Mouse (Mus musculus): ENCODE measurements around the gene Apbb2.
A peak's percentile ranks its signal among the peaks of the same experiment; 100 is the strongest.

Apbb2 gene

DNA sequence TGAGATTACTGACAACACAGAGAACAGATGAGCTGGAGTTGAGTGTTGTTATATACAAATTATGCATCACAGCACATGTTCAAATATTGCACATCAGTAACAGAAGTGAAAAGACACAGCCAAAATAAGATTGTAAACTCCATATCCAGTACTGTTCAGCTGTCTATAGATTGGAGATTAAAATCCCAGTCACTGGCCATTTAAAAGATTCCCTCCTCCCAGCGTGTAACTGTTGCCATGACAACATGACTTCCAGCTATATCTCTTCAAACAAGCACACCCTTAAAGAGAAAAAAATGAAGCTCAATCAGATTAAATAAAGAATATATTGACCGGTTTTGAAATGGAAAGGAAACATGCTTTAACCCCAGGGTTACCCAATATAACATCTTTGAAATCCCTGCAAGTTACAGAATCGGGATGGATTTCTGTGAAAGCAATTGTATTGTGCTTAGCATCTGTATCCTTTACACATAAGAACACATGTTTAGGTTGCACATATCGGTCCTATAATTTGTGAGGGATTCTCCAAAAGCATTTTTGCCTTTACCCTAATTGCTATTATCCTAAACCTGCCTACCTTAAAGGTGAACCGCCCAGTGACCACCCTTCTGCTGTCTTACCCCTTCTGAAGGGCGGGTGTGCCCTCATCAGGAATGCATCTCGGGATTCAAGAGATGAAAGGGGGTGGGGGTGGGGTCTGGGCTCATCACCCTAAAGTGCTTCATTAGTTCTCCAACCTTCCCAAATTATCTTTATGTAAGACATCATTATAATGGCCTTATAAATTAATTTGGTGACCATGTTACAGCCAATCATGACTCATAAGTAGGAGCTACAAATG is 202.7 kb downstream of the Apbb2 start:
- DNase-seq (ENCODE audit: low spot score), result peak; percentile 16

DNA sequence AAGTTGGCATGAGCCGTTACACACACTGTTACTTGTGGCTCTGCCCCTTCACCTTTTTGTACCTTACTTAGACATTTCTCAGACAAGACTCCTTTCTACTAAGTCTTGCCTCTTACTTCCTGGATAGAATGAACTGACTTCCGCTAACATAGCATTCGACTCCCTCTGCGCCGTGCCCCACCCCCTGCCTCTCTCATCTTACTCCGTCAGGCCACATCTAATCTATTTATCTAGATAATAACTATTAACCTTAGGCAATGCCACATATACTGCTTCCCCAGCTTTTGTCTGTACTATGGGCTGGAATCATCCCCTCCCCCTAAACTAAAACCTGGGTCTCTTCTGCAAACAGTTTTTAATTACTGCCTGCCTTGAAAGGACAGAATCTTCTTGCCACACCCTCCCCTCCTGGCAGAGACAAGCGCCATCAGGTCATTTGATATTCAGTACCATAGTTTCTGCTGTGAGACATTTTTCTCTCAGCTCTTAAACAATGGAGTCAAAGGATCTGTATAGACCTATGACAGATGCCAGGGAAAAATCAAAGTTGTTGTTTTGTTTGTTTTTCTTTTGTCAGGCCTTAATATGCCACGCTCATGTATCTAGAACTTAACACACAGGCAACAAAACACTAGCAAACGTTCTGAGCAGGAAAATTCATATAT is 203.4 kb downstream of the Apbb2 start:
- no peak for DNase-seq (ENCODE audit: low spot score)

DNA sequence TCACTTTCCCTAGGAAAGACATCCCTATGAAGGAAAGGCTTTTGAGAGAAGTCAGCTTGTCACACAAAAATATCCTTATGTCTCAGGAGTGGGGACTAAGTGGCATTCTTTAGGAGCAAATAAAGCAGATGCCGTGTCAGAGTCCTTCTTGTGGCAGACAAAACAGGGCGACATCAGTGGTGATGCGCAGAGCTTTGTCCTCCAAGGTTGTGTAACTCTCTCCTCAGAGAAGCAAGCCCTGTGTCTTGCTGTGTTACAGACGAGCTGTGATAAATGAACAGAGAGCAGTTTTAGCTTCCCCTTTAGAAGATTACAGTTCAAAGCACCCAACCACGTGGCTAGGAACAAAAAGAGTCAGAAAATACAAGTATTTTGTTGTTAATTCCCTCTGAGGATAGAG is 205.2 kb downstream of the Apbb2 start:
- DNase-seq (ENCODE audit: low spot score), result no peak

DNA sequence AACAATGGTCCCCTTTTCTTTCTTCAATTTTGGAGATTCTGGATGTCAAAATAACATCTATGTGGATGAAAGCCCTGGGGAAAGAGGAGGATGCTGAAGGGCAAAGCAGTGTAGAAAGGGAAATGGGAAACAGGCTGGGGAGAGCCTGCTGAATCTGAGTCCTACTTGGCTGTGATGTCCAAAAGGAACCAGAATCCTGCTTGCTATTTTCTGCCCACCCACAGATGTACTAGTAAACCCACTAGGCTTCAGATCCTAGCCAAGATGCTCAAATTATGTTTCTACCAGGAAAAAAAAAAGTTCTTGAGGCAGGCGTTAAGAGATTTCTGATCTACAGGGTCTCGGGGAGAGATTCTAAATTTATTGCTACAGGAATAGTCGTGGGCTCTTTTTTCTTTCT is 205.8 kb downstream of the Apbb2 start:
- DNase-seq (ENCODE audit: low spot score), result no peak

DNA sequence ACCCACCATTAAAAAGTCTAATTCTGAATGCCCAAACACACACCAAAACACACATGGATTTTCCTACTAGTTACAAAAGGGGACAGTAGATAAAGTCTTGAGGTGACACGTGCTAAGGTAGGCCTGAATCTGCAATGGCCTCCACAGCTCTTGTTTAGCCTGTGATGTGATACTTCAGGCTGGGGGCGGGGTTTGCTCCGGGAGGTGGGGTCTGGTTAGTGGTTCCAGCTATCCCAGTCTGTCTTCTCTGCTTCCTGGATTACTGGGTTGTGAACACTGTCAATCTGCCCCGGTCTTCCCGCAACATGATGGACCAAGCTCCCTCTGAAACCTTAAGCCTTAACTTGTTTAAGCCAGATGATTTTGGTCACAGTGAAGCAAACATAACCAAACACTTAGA is 210.0 kb downstream of the Apbb2 start:
- no peak for DNase-seq (ENCODE audit: low spot score)

DNA sequence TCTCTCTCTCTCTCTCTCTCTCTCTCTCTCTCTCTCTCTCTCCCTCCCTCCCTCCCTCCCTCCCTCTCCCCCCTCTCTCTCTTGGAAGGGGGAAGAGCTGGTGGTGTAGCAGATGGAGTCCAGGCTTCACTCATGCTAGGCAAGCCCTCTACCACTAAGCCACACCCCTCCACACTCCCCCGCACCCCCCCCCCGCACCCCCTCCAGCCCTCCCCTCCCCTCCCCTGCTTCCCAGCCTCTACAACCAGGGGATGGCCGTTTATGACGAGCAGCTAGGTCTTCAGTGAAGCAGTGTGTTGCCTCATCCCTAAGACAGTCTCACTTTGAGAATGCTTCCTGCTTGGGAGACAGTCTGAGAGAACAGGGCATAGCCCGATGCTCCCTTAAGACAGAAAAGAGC is 210.6 kb downstream of the Apbb2 start:
- DNase-seq (ENCODE audit: low spot score), result no peak

DNA sequence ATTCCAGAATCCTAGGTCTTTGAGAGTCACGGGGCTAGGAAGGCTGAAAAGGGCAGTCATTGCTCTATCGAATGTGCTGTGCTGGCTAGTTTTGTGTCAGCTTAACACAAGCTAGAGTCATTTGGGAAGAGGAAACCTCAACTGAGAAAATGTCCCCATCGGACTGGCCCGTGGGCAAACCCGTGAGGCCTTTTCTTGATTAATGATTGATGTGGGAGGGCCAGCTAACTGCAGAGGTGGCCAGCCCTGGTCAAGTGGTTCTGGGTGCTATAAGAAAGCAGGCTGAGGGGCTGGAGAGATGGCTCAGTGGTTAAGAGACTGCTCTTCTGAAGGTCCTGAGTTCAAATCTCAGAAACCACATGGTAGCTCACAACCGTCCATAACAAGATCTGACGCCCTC is 212.2 kb downstream of the Apbb2 start:
- DNase-seq (ENCODE audit: low spot score), result no peak

DNA sequence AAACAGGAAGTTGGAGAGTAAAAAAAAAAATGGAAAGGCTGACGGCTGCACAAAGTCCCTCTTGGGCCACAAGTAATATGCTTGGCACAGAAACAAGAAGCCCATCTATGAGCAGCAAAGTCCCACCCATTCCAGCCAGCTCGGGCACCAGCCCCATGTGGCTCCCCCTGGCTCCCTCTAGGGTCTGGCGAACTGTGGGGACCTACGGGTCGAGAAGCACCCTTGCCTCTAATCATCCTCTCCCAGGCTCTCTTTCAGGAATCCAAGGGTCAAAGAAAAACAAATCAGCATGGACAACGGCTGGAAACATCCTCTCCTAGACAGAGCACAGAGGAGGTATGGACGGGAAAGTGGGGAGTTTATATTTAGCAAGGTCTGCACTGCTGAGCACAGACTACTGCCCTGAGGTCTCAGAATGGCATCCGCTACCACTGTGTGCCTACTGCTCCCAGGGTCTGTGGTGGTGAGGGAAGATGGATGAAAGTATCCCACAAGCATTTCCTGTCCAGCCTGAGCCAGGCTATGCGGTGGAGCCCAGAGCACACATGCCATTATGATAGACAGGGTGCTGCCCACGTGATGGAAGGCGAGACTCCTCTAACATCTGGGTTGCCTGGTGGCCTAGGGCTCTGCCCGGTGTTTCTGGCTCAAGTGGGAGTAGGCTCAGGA is 212.7 kb downstream of the Apbb2 start:
- no peak for DNase-seq (ENCODE audit: low spot score)

DNA sequence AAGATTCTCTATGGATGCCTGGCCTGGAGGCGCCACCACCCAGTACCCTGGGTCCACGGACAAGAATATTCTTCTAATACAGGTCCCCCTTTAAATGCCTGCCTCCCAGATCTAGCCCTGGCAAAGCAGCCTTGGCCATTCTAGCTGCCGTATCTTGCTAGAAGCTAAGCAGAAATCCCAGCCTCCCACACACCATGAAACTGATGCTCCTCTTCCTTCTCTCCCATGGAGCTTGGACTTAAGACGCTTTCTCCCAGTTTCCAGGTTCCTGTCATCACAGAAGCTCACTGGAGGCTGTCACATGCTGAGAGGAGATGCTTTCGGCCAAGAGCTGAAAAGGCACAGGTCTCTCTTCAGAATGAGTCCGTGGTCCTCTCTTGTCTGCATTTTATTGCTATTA is 213.3 kb downstream of the Apbb2 start:
- no peak for DNase-seq (ENCODE audit: low spot score)

DNA sequence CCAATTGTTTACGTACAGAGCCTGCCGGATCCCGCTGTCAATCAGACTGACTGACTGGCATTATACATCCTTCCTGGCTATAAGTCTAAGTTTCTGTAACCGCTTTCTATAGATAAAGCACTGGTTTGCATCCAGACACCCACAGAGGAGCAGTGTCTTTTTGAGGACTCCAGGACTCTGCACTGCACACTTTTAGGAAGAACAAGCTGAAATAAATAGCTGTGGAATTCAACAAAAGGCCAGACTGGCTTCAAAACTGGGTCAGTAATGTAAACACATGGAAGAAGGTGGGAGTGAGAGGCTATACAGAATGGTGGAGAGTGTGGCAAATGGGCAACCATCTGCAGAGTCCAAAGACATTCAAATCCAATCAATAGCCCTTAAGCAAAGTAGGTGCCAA is 218.0 kb downstream of the Apbb2 start:
- no peak for DNase-seq (ENCODE audit: low spot score)

DNA sequence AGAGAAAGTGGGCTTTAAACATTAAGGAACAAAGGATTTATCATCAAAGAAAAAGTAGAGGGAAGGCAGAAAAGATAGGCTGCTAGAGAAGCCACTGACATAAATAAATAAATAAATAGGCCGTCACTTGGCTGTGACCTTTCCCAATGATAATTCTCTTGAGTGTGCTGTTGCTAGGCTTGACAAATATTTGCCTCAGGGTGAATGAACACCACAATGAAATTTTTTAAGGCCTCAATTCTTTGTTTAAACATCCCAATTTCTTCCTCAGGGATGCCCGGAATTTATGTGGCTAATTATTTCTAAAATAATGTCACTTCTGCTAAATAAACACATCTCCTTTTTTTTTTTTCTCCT is 219.3 kb downstream of the Apbb2 start:
- no peak for DNase-seq (ENCODE audit: low spot score)

DNA sequence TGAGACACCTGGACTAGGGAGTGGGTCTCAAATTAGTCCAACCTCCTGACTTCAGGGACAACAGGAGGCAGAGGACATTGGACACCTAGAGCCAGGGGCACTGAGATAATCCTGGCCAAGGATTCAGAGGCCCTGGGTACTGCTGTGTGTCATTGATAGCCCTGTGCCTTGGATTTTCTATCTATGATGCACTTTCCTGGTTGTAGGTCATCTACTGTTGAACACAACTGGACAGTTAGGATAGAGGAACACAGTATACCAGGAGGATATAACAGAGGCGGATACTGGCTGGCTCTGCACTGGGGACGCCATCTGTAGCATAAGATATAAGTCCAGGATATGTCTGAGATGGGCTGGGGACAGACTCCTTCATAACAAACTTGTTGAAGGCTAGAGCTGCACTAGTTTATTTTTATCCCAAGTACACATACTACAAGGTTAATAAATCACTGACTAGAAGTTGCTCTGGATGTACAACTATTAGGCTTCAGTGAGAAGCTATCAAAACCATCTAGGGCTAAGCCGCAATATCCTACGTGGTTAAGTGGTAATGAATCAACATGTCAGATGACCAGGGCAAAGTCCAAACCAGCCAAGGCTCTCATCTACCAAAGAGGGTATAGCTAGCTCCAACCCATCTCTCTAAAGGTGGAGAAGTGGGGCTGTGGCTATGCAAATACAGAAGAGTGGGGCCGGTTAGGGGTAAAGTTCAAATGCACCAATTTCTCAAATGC is 219.9 kb downstream of the Apbb2 start:
- no peak for DNase-seq (ENCODE audit: low spot score)

DNA sequence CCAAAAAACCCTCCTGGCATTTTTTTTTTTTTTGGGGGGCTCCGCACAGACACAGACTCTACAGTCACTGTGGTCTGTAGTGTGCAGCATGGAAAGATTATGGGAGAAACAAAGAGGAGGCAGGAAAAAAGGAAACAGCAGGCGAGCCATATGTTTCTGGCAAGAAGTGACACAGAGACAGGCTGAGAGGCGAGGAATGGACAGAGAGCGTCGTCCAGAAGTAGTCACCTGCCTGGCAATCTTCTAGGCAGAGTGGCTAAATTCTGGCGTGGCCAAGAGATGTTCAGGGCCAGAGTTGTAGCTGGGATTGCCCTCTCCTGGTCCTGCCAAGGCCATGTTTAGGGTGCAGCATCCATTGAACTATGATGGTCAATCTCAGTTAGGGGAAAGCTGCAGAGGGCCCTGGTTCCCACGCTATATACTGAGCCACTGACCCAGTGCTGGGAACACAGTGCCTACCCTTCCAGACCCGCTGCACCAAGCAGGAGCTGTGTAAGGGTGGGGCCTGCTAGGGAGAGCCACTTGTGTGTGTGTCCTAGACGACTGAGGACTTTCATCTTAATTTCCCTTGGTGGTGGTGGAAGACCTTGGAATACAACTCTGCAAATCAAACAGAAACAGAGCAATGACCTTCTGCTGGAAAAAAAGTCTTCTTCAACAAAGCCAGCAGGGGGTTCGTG is 224.7 kb downstream of the Apbb2 start:
- no peak for DNase-seq (ENCODE audit: low spot score)

DNA sequence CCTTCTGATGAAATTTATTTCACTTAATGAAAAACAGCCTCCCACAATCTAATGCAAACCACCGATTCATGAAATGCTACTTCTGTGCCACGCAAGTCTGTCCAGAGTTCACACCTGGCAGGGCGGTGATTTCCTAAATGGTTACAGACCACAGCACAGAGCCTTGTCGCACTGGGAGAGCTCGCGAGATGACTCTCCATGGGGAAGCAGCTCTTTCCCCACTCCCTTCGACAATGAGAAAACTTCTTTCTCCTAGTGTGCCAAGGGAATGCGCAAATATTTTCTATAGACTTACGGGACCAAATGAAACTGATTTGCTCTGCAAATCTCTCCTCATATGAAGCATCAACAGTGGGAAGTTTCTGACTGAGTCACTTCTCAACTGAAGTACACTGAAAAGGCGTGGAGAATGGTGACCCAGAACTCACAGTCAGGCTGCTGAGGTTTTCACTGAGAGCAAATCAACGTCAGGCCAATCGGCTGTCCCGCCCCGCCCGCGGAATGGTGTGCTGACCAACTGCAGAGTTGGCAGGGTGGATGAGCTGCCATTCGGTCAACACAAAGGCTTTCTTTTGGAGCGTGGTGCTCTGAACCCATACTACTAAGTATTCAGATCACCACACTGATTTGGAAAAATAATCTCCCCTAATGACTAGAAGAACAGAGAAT is 225.6 kb downstream of the Apbb2 start:
- DNase-seq (ENCODE audit: low spot score), result no peak

DNA sequence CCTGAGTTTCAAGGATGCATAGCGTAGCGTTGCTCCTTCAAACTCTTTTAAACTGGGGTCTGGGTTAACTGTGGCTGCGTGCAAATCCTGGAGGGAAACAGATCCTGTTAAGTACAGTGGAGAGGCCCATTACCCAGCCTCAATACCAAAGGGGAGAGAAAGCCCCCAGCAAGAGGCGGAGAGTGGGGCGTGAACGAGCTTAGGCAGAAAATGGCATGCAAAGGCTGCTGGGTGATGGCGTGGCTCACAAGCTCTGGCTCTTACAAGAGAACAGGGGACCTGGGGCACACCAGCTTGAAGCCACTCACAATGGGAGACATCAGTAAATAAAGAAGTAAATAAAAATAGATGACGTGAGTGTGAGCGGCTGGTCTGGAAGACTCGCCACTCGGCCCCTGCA is 226.8 kb downstream of the Apbb2 start:
- DNase-seq (ENCODE audit: low spot score), result no peak

DNA sequence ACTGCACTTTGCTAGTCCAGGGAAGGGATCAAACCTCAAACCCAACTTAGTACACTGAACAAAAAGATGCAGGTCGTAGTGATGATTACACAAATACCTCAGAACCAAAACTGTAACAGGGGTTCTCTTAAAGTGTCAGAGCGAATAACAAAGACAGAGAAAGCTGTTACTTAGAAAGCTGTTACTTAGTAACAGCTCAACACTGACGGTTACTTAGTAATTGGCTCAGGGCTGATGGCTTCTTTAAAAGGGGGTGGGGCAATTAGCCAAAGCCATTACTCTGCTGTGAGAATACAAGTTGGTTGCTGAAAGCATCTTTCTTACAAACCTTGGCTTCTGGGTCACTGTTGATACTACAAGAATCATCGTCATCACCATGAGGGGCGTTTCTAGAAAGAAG is 227.3 kb downstream of the Apbb2 start:
- no peak for DNase-seq (ENCODE audit: low spot score)

DNA sequence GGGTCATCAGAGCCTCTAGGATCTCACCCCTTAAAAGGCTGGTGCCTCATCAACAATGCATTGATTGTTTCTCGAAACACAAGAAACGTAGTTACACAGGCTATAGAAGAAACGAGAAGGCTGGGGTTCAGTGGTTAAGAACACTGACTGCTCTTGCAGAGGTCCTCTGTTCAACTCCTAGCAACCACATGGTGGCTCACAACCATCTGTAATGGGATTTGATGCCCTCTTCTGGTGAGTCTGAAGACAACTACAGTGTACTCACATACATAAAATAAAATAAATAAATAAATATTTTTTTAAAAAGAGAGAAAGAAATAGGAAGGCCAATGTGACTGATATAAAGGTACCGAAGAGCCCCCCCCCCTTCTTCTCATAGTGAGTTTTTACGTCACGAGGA is 228.0 kb downstream of the Apbb2 start:
- DNase-seq (ENCODE audit: low spot score), result no peak

DNA sequence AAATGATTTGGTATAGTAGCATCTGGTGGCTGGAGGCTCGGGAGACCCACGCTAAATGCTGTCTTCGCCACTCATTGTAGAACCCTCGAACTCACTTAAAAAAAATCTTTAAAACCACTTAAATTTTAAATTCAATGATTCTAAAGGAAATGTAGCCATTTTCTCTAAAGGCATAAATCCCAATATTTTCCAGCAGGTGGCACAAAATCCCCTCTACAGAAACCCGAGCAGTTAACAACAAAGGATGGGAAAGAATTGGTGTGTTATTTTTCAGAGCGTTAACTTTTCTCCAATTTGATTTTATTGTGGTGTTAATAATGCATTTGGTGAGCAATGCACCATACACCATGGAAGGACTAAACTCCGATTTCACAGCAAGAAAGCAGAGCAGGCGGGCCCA is 231.1 kb downstream of the Apbb2 start:
- DNase-seq (ENCODE audit: low spot score), result peak; percentile 42

DNA sequence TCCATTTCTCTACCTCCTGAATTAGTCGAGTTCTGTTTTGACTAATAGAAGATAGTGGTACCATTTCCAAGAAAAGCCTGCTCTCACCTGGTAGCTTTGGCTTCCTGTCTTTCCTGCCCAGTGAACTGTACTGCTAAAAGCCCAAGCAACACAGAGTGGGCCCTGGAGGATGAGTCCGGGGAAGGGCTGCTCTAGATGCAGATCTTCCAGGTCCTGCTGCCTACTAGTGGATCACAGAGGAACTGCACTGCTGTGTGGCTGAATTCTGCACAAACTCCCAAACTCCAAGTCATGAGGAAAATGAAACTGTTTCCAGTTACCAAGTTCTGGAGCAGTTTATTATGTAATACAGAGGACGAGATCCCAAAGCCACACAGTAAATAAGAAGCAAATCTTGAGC is 232.9 kb downstream of the Apbb2 start:
- DNase-seq (ENCODE audit: low spot score), result peak; percentile 49

DNA sequence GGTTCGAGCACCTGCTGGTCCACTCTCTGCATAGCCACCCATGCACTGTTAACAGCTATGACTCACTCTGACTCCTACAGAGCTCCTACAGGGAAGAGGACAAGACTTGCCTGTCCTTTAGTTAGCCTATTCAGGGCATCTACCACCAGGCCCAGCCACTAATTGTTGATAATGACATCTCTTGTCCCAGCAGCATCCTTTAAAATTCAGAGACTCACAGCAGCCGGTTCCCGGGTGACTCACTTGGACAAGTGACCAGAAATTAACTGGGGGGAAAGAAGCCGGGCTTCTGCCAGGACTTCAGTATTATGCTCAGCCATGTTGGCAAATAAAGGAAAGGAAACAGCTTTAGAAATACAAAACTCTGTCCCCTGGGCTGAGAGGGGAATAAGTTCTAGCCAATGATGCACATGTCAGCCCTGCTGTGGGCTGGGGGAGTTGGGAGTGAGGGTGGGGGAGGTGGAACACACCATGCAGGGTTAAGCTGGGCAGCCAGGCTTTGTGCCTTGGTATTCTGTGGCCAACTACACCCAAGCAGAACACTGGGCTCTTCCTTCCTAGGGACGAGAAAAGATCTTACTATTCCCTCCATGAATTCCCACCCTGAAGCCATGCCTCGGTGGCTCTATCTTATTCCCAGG is 233.7 kb downstream of the Apbb2 start:
- DNase-seq (ENCODE audit: low spot score), result peak; percentile 64

DNA sequence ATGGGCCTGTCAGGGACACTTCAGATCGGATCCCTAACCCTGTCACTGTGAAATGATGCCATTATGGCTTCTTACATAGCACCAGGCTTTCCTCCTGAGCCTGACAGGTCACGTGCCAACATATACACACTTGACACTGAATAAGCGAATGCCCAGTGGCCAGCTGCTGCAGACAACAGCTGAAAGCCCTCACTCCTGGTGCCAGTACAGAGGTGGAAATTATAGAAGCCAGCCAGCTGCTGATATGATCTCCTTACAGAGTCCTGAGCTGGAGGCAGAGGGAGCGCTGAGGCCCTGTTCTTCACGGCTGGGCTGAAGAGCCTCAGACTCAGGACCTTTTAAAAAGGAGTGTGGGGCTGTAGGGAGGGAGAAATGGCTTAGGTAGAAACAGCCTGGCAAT is 234.5 kb downstream of the Apbb2 start:
- DNase-seq (ENCODE audit: low spot score), result peak; percentile 21

Measured in MN1 (cell line).